Mouse (Mus musculus) liver, postnatal 0 days (tissue): ENCODE data around the gene Pus7l. TPM values are rescaled to one million over a fixed set of nuclear protein-coding genes. Genes with fewer than 3 reads are reported as not detected.

Source experiments
- ATAC-seq: fragments of 200-750 bp; cut with Nextera tagmentation; 2 replicates; pipeline ENCODE4 v1.8.0; 2017; ENCODE audit warnings: mild to moderate bottlenecking, moderate library complexity
- DNase-seq: peaks from one replicate; pipeline ENCODE4 v3.0.0-alpha.2; 2016
- H3K27ac ChIP-seq: fragments of 300-500 bp; sonication (generic); 2 replicates; pipeline ENCODE4 v1.5.1; 2014; ENCODE audit warnings: antibody characterized with exemption, moderate library complexity, mild to moderate bottlenecking, low read depth
- H3K27me3 ChIP-seq: fragments of 300-500 bp; sonication (generic); 2 replicates; pipeline ENCODE4 v1.6.1; 2014; ENCODE audit warnings: low read length, control low read depth, mixed read lengths; ENCODE audit not compliant: insufficient read depth
- H3K36me3 ChIP-seq: fragments of 300-500 bp; sonication (generic); replicated peaks from 2 replicates; pipeline ENCODE4 v1.6.1; 2014; ENCODE audit warnings: mild to moderate bottlenecking, control low read depth, low read length, moderate library complexity, mixed read lengths; ENCODE audit not compliant: insufficient read depth
- H3K4me1 ChIP-seq: fragments of 300-500 bp; sonication (generic); 2 replicates; pipeline ENCODE4 v1.6.1; 2014; ENCODE audit warnings: antibody characterized with exemption, mild to moderate bottlenecking, control low read depth; ENCODE audit not compliant: insufficient read depth
- H3K4me2 ChIP-seq: fragments of 300-500 bp; sonication (generic); 2 replicates; pipeline ENCODE4 v1.6.1; 2014; ENCODE audit warnings: low read depth, mild to moderate bottlenecking, low read length, moderate library complexity, mixed read lengths
- H3K4me3 ChIP-seq: fragments of 300-500 bp; sonication (generic); 2 replicates; pipeline ENCODE4 v1.5.1; 2014; ENCODE audit warnings: low read depth, low read length
- H3K9ac ChIP-seq: fragments of 300-500 bp; sonication (generic); replicated peaks from 2 replicates; pipeline ENCODE4 v1.6.1; 2014; ENCODE audit warnings: mild to moderate bottlenecking, moderate library complexity
- H3K9me3 ChIP-seq: fragments of 300-500 bp; sonication (generic); 2 replicates; pipeline ENCODE4 v1.6.1; 2016; ENCODE audit warnings: mild to moderate bottlenecking, control low read depth, low read length, mixed read lengths
- CTCF ChIP-seq: sonication (generic); IDR thresholded peaks from 2 replicates; pipeline ENCODE4 v1.5.1; 2016; ENCODE audit warnings: antibody characterized with exemption, low read depth
- EP300 ChIP-seq: IDR thresholded peaks from 2 replicates; pipeline ENCODE4 v1.6.1; 2016; ENCODE audit warnings: antibody characterized with exemption, low read depth, mild to moderate bottlenecking
- WGBS: fragments of 180-500 bp; shearing (Covaris S2); extraction: QIAGEN DNeasy Blood & Tissue Kit; methylation state at CpG from one replicate; pipeline ENCODE4 v1.1.7; 2014; ENCODE audit not compliant: insufficient replicate concordance; 5-methylcytosine and 5-hydroxymethylcytosine counted together
- polyA plus RNA-seq: library from polyadenylated mRNA; unstranded; fragments of >200 nt; fragmentation: Nextera tagmentation; extraction: Ambion mirVana; gene quantifications from 2 replicates; pipeline ENCODE4 v1.2.1, GENCODE M21; 2015

Gene Pus7l
- polyA plus RNA-seq, 1 experiment from 2014 or later = 2.0 TPM

- ATAC-seq (no peak), DNase-seq (no peak)
- WGBS = 73% methylated on average over 5 of the region's 5 CpGs
- no peaks in the 10 kb centered on the region for H3K9me3 ChIP-seq
- H3K4me3 ChIP-seq = no peak overlapping the region
- H3K27me3 ChIP-seq = no peaks in the 10 kb centered on the region
- no peaks in the 10 kb centered on the region for H3K4me1 ChIP-seq
- peaks cover 3% of the 10 kb centered on the region; the same call in 1 of the 2 replicates for H3K36me3 ChIP-seq
- H3K27ac ChIP-seq = no peak overlapping the region
- no peak overlapping the region for H3K4me2 ChIP-seq
- TF ChIP-seq CTCF (no peak), EP300 (no peak)
- H3K9ac ChIP-seq = no peak overlapping the region
These were observed 11.0 kb downstream of the Pus7l start for GRCm38 (mm10) chr15:94532306-94532705.

GRCm38 (mm10) chr15:94530519-94530918 is 12.8 kb downstream of the Pus7l start:
- 78% methylated on average over 3 of the region's 3 CpGs for WGBS
- no peak for TF ChIP-seq EP300
- no peak for TF ChIP-seq CTCF
- Histone ChIP-seq H3K27me3 (no peaks in the 10 kb centered on the region), H3K27ac (no peak overlapping the region), H3K36me3 (peaks cover 5% of the 10 kb centered on the region; the same call in 1 of the 2 replicates), H3K4me1 (no peaks in the 10 kb centered on the region), H3K9ac (no peak overlapping the region), H3K4me3 (no peak overlapping the region), H3K9me3 (no peaks in the 10 kb centered on the region), H3K4me2 (no peak overlapping the region)
- ATAC-seq (no peak), DNase-seq (no peak)

GRCm38 (mm10) chr15:94524956-94525355 is 18.4 kb downstream of the Pus7l start:
- peaks cover 5% of the 10 kb centered on the region; the same call in 1 of the 2 replicates for H3K36me3 ChIP-seq
- no peak overlapping the region for H3K4me3 ChIP-seq
- no peak overlapping the region for H3K9ac ChIP-seq
- H3K9me3 ChIP-seq = no peaks in the 10 kb centered on the region
- no peaks in the 10 kb centered on the region for H3K27me3 ChIP-seq
- H3K27ac ChIP-seq = no peak overlapping the region
- no peak for DNase-seq
- no peak for ATAC-seq
- TF ChIP-seq CTCF (no peak), EP300 (no peak)
- H3K4me1 ChIP-seq = no peaks in the 10 kb centered on the region
- no peak overlapping the region for H3K4me2 ChIP-seq
- 86% methylated on average over 12 of the region's 12 CpGs for WGBS

- H3K9me3 ChIP-seq = no peaks in the 10 kb centered on the region
- no peak for DNase-seq
- no peak for ATAC-seq
These were observed 20.1 kb downstream of the Pus7l start for GRCm38 (mm10) chr15:94523251-94523650.

GRCm38 (mm10) chr15:94520959-94521358 is 22.4 kb downstream of the Pus7l start:
- no peak overlapping the region for H3K4me3 ChIP-seq
- no peak for DNase-seq
- no peak for TF ChIP-seq CTCF
- TF ChIP-seq EP300 = no peak

More at GRCm38 (mm10) chr15:94523251-94523650, 20.1 kb downstream of the Pus7l start:
- Histone ChIP-seq H3K36me3 (0 out of 2 replicates have a peak, but pooled peaks cover 2% of the 10 kb centered on the region), H3K27me3 (no peaks in the 10 kb centered on the region), H3K27ac (no peak overlapping the region), H3K4me1 (no peaks in the 10 kb centered on the region), H3K4me3 (no peak overlapping the region), H3K9ac (no peak overlapping the region), H3K4me2 (no peak overlapping the region)
- TF ChIP-seq EP300 = no peak
- no peak for TF ChIP-seq CTCF
- 85% methylated on average over 28 of the region's 28 CpGs for WGBS

GRCm38 (mm10) chr15:94520205-94520900 is 23.0 kb downstream of the Pus7l start:
- Histone ChIP-seq H3K9me3 (no peaks in the 10 kb centered on the region), H3K9ac (no peak overlapping the region), H3K27me3 (no peaks in the 10 kb centered on the region), H3K36me3 (no peaks in the 10 kb centered on the region), H3K4me3 (no peak overlapping the region), H3K27ac (no peak overlapping the region), H3K4me2 (no peak overlapping the region), H3K4me1 (no peaks in the 10 kb centered on the region)
- DNase-seq (peak; percentile 25), ATAC-seq (no peak)
- 38% methylated on average over 9 of the region's 9 CpGs for WGBS
- TF ChIP-seq EP300 (no peak), CTCF (peak; percentile 76)

More at GRCm38 (mm10) chr15:94520959-94521358, 22.4 kb downstream of the Pus7l start:
- no peak overlapping the region for H3K9ac ChIP-seq
- H3K9me3 ChIP-seq = no peaks in the 10 kb centered on the region
- no peak overlapping the region for H3K27ac ChIP-seq
- 71% methylated on average over 5 of the region's 5 CpGs for WGBS
- no peak for ATAC-seq
- no peaks in the 10 kb centered on the region for H3K4me1 ChIP-seq
- H3K36me3 ChIP-seq = no peaks in the 10 kb centered on the region
- H3K27me3 ChIP-seq = no peaks in the 10 kb centered on the region
- no peak overlapping the region for H3K4me2 ChIP-seq
